Mouse (Mus musculus) natural killer cell, adult 2 months (primary cell): ENCODE results near the gene Tmem223.
A peak's percentile ranks its signal among the peaks of the same experiment; 100 is the strongest.

ENCODE experiments used
- DNase-seq, 2 experiments: peaks; one replicate each; pipeline ENCODE4 v3.0.0; 2022; ENCODE audit warnings: low spot score in 2 of 2

The Tmem223 gene

DNA sequence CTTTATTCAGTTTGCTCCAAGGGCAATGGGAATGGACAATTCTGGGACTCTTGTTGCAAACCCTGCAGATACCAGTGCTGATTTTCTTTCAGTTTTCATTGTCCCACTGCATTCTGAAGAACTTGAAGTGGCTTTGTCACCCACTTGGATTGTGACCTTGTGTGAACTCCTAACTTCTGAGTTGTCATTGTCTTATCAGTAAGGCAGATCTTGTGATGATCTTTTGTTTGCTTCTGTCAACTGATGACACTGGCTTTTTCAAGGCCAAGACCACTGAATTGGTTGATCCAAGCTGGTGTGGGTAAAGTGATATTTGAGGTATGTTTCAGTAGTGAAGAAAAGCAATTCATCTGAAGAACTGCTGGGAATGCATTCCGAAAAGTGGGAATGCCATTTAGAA, 25.4 kb upstream of the Tmem223 start:
- DNase-seq: no peak

- DNase-seq: no peak
These were observed 23.4 kb upstream of the Tmem223 start for GRCm38 (mm10) chr19:8747368-8747767.

DNA sequence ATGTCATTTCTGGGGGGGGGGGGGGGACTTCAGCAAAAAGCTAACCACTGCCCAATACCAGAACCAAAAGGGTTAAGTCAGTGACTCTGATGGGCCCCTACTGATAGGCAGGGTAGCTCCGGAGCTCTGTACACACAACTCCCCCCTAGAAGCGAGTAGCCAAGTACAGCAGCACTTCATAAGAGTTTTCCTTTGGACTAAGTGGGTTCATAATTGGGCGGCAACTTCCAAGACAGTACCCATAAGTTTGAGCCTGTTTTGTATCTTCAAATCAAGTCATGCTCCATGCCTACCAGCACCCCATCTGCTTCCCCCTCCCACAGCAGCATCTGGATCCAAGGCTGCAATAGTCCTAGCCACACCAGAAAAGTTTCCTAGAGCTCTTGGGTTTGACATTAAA, 15.1 kb upstream of the Tmem223 start:
- DNase-seq: no peak

DNA sequence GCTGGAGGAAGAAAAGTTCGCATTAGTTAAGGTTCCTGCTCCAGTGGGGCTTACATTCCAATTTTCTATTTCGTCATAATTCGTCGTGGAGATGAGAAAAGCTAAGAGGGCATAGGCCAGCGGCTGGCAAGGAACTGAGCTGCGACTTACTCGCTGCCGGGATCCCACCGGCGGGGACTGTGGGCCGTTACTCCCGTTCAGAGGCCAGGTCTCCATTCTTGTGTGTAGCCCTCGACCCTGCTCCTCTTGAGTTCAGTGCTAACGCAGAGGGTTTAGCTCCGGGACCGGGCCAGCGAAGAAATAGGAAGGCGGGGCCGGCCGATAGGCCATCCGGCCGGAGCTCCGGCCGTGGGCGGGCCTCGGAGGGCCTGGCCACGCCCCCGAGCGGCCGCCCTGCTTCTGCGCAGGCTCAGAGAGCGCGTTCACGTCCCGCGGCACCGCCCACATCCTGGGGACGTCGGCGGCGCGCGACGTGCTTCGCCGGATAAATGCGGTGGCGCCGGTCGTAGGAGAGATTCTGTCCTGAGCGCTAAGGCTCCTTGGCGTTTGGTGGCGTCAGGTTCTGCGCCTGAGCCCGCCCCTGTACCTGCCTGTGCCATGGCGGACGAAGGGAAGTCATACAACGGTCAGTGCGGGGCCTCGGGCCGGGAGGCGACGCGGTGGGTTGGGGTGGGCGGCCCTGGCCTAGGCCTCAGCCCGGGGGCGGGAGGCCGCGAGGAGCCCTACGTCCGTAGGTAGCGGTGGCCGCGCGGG, 14.0 kb upstream of the Tmem223 start, which contains the start of gene Nxf1:
Gene Nxf1, plus strand, starts transcription at position 439 of the 753 bp plus-strand sequence.
- peak; percentile 89 to 92 for DNase-seq

DNA sequence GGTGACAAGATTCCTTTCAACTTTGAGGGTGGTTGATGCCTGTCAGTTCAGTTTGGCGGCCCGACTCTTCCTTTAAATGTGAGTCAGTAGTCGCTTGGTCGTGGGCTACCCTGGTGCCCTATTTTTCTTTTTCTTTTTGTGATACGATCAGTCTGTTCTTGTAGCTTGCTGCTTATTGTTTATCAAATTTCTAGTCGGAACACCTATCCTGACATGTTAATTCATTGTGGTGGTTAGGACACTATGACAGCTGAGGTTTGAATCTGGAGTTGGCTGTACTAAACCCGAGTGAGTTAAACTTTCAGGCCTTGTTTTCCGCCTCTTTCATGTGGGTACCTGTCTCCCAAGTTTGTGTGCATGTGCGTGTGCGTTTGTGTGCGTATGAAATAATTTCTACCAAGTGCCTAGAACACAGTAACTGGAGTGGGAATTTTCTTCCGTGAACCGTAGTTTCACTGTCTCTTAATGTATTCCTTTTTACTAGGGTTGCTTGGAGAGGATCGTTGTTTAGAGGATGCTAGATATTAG, 13.3 kb upstream of the Tmem223 start:
- no peak for DNase-seq

GRCm38 (mm10) chr19:8758899-8759298, 11.9 kb upstream of the Tmem223 start:
- DNase-seq: no peak

GRCm38 (mm10) chr19:8760757-8761156, 10.0 kb upstream of the Tmem223 start:
- peak in 1 of 2 experiments; percentile 30 for DNase-seq

DNA sequence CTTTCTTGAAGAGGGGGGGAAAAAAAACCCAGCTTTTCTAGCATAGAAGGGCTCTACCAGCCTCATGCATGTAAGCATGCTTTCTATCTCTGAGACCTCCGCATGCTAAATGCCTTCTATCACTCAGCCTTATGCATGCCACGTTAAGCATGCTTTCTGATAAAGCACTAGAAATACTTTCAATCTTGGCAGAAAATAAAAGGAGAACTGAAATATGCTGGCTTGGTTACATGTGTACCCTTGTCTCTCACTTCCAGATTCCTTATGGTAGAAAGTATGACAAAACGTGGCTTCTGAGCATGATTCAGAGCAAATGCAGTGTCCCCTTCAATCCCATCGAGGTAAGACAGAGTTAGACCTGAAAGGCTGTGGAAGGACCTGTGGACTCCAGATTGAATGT, 7.5 kb upstream of the Tmem223 start:
- no peak for DNase-seq

- no peak for DNase-seq
These were observed 5.2 kb upstream of the Tmem223 start for GRCm38 (mm10) chr19:8765562-8765961.

DNA sequence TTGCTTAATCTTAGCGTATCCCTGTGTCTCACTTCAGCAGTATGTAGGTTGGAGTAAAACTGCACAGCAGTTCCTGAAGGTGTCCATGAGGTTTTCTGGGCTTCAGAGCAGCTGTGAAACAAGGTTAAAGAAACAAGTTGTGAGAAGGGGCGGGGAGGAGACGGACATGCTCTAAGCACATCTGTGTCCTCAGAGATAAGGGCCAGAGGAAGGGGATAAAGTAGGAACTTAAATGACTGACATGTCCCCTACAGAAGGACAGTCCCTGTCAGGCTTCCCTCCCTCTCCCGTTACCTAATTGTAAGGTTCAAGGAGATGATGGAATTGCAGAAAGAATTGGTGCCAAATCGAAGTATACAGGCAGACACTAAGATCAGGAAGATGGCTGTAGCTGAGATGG, 2.2 kb downstream of the Tmem223 start:
- DNase-seq: no peak

- no peak for DNase-seq
These were observed 2.6 kb downstream of the Tmem223 start for GRCm38 (mm10) chr19:8773409-8773808.

- peak; percentile 96 to 97 for DNase-seq
These were observed 3.5 kb downstream of the Tmem223 start, which contains the start of gene Tmem179b for GRCm38 (mm10) chr19:8774086-8774835. Tmem179b (minus strand) TSS chr19:8774467.

- DNase-seq: no peak
These were observed 4.2 kb downstream of the Tmem223 start for GRCm38 (mm10) chr19:8774951-8775421.

GRCm38 (mm10) chr19:8786008-8786781, 15.4 kb downstream of the Tmem223 start, which contains the start of gene Taf6l:
Taf6l (minus strand) TSS chr19:8786417.
- DNase-seq: peak; percentile 88 to 92

GRCm38 (mm10) chr19:8788521-8788920, 17.7 kb downstream of the Tmem223 start:
- no peak for DNase-seq

DNA sequence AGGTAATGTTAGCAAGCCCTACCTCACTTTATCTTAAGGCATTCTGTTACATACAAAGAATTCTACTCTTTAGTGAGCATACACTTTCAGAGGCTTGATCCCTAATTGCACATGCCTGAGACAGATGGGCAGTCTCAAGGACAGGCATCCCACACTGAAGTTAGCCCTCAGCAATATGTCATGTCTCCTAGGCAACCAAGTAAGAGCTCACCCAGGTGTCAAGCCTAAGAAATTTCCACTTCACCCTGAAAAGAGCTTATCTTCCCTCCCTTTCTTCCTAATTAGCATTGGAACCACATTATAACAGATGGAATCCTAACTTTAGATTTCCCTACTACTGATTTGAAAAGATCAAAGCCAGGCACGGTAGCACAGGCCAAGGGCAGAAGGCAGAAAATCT, 18.4 kb downstream of the Tmem223 start:
- no peak for DNase-seq

DNA sequence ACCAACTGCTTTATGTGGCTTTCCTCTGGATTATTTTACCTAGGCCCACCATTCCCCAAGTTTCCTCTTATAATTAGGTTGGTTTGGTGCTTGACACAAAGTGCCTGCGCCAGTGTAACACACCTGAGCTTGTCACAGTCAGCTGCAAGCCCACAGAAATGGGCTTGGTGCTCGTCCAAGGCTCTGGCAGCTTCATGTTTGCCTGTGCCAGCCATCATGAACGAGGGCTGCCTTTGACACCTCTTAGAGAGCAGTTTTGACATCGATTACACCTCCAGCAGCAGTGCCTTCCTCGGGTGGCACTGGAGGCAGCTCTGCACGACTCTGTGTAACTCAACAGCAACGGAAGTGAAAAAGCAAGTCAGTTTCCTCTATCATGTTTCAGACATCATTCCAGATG, 19.4 kb downstream of the Tmem223 start:
- no peak for DNase-seq

- peak; percentile 80 to 89 for DNase-seq
These were observed 27.6 kb downstream of the Tmem223 start, which contains the start of gene Polr2g for GRCm38 (mm10) chr19:8798264-8798946. Polr2g (minus strand) TSS chr19:8798577.

DNA sequence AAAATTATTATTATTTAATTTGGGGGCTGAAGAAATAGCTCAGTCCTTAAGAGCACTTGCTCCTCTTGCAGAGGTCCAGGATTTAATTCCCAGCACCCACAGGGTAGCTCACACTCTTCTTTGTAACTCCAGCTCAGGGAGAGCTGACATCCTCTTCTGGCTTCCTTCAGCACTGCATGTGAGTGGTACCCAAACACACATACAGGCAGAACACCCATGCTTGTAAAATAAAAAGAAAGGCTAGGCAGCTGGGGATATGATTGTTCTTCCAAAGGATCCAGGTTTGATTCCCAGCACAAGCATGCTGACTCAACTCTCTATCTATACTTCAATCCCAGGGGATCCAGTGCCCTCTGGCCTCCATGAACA, 28.1 kb downstream of the Tmem223 start:
- no peak for DNase-seq

DNA sequence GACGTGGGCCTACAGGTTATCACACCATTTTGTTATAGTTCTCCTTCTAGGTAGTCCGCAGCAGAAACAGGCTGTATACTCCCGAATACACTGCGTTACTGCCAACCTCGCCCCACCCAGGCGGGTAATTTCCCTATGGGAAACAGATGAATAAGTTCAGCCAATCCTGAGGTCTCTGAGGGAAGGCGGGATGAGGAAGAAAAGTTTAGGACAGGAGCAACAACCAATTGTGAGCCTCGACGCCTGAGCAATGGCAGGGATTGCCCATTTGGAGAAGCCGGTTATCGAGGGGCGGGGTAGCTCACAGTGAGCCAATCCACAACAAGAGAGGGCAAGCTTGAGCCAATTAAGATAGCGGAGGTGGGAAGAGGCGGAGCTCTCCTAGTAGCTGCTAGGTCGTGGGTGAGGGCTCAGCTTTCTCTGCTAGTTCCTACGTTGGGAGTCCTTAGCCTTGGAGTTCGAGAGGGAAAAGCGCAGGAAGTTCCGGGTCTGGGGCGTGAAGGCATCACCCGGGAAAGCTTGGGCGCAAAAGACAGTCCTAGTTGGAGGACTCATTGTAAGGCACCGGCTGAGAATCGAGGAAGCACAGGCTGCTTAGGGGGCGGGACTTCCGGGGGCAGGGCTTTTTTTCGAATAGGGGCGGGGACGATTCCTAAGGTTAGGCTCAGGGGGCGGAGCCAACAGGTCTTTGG, 31.5 kb downstream of the Tmem223 start, which contains the start of gene Zbtb3:
Gene Zbtb3, plus strand, starts transcription at position 426 of the 692 bp plus-strand sequence.
- peak; percentile 91 to 93 for DNase-seq
